Mouse (Mus musculus) kidney, embryonic 14.5 days (tissue): Measurements from ENCODE around the gene Rsl24d1. TPM values are rescaled to one million over a fixed set of nuclear protein-coding genes. Genes with fewer than 3 reads are reported as not detected.
"Not testable (repeated sequence)": the region's sequence is repeated elsewhere in the genome, so short reads cannot be mapped to it uniquely, and the experiment has no call there.

Experiments
- ATAC-seq: fragments of 200-750 bp; cut with Nextera tagmentation; 2 replicates; pipeline ENCODE4 v1.8.0; 2017; ENCODE audit warnings: moderate number of reproducible peaks, mild to moderate bottlenecking, moderate TSS enrichment, moderate library complexity; ENCODE audit not compliant: low FRiP score, low TSS enrichment
- H3K27ac ChIP-seq: fragments of 300-500 bp; sonication (generic); 2 replicates; pipeline ENCODE4 v1.5.1; 2014; ENCODE audit warnings: low read depth, mild to moderate bottlenecking, low read length, moderate library complexity, mixed read lengths
- H3K27me3 ChIP-seq: fragments of 300-500 bp; sonication (generic); 2 replicates; pipeline ENCODE4 v1.6.1; 2014; ENCODE audit warnings: mild to moderate bottlenecking, low read length; ENCODE audit not compliant: control insufficient read depth, insufficient read depth
- H3K36me3 ChIP-seq: fragments of 300-500 bp; sonication (generic); 2 replicates; pipeline ENCODE4 v1.6.1; 2014; ENCODE audit warnings: low read length, mixed read lengths; ENCODE audit not compliant: control insufficient read depth, insufficient read depth
- H3K4me1 ChIP-seq: fragments of 300-500 bp; sonication (generic); 2 replicates; pipeline ENCODE4 v1.6.1; 2014; ENCODE audit warnings: low read length, mixed read lengths; ENCODE audit not compliant: control insufficient read depth, insufficient read depth
- H3K4me2 ChIP-seq: fragments of 300-500 bp; sonication (generic); replicated peaks from 2 replicates; pipeline ENCODE4 v1.6.1; 2014; ENCODE audit warnings: low read depth, mild to moderate bottlenecking, low read length
- H3K4me3 ChIP-seq: fragments of 300-500 bp; sonication (generic); 2 replicates; pipeline ENCODE4 v1.5.1; 2014; ENCODE audit warnings: mild to moderate bottlenecking, low read length
- H3K9ac ChIP-seq: fragments of 300-500 bp; sonication (generic); 2 replicates; pipeline ENCODE4 v1.6.1; 2014; ENCODE audit warnings: low read depth, mild to moderate bottlenecking, low read length, moderate library complexity
- H3K9me3 ChIP-seq: fragments of 300-500 bp; sonication (generic); 2 replicates; pipeline ENCODE4 v1.6.1; 2016; ENCODE audit warnings: low read length; ENCODE audit not compliant: control insufficient read depth
- WGBS: fragments of 180-500 bp; shearing (Covaris S2); extraction: QIAGEN DNeasy Blood & Tissue Kit; methylation state at CpG from one replicate; pipeline ENCODE4 v1.1.7; 2014; 5-methylcytosine and 5-hydroxymethylcytosine counted together
- polyA plus RNA-seq: library from polyadenylated mRNA; unstranded; fragments of >200 nt; fragmentation: Nextera tagmentation; extraction: Ambion mirVana; gene quantifications from 2 replicates; pipeline ENCODE4 v1.2.1, GENCODE M21; 2014

Rsl24d1 gene
- polyA plus RNA-seq, 1 experiment from 2014 or later: 149 TPM

- H3K36me3 ChIP-seq: peaks cover 50% of the 10 kb centered on the region
- not testable (repeated sequence) for H3K9me3 ChIP-seq, H3K4me3 ChIP-seq, H3K27me3 ChIP-seq, H3K27ac ChIP-seq, H3K9ac ChIP-seq, ATAC-seq, H3K4me2 ChIP-seq, H3K4me1 ChIP-seq
- 84% methylated on average over 6 of the region's 6 CpGs for WGBS
Observed at GRCm38 (mm10) chr9:73116704-73117103, 3.5 kb downstream of the Rsl24d1 start.

- ATAC-seq: no peak
- Histone ChIP-seq H3K4me2 (no peak overlapping the region), H3K9me3 (no peaks in the 10 kb centered on the region), H3K27ac (no peak overlapping the region), H3K36me3 (peaks cover 55% of the 10 kb centered on the region), H3K4me3 (no peak overlapping the region), H3K27me3 (no peaks in the 10 kb centered on the region), H3K4me1 (peaks cover 6% of the 10 kb centered on the region; the same call in 1 of the 2 replicates), H3K9ac (no peak overlapping the region)
- WGBS: 91% methylated on average over 4 of the region's 4 CpGs
Observed at GRCm38 (mm10) chr9:73118012-73118411, 4.8 kb downstream of the Rsl24d1 start.

- Histone ChIP-seq H3K4me3 (no peak overlapping the region), H3K27me3 (no peaks in the 10 kb centered on the region), H3K9me3 (no peaks in the 10 kb centered on the region), H3K4me1 (no peaks in the 10 kb centered on the region), H3K4me2 (no peak overlapping the region), H3K27ac (no peak overlapping the region), H3K36me3 (peaks cover 77% of the 10 kb centered on the region), H3K9ac (no peak overlapping the region)
- no peak for ATAC-seq
- 77% methylated on average over 8 of the region's 8 CpGs for WGBS
Observed at GRCm38 (mm10) chr9:73121735-73122134, 8.5 kb downstream of the Rsl24d1 start.

- Histone ChIP-seq H3K4me1 (no peaks in the 10 kb centered on the region), H3K9ac (no peak overlapping the region), H3K27me3 (no peaks in the 10 kb centered on the region), H3K4me3 (no peak overlapping the region), H3K27ac (no peak overlapping the region), H3K4me2 (no peak overlapping the region), H3K36me3 (peaks cover 82% of the 10 kb centered on the region), H3K9me3 (no peaks in the 10 kb centered on the region)
- 92% methylated on average over 8 of the region's 8 CpGs for WGBS
- ATAC-seq: no peak
Observed at GRCm38 (mm10) chr9:73125043-73125570, 11.9 kb downstream of the Rsl24d1 start.

- 87% methylated on average over 2 of the region's 2 CpGs for WGBS
- H3K27me3 ChIP-seq: no peaks in the 10 kb centered on the region
- no peaks in the 10 kb centered on the region for H3K4me1 ChIP-seq
- no peak overlapping the region for H3K4me3 ChIP-seq
- peaks cover 61% of the 10 kb centered on the region for H3K36me3 ChIP-seq
- H3K9me3 ChIP-seq: no peaks in the 10 kb centered on the region
- no peak overlapping the region for H3K4me2 ChIP-seq
- no peak overlapping the region for H3K9ac ChIP-seq
- H3K27ac ChIP-seq: no peak overlapping the region
- ATAC-seq: no peak
Observed at GRCm38 (mm10) chr9:73127457-73127856, 14.2 kb downstream of the Rsl24d1 start.

- H3K27me3 ChIP-seq: no peaks in the 10 kb centered on the region
- H3K9me3 ChIP-seq: no peaks in the 10 kb centered on the region
- no peak overlapping the region for H3K4me3 ChIP-seq
- no peak overlapping the region for H3K9ac ChIP-seq
- H3K36me3 ChIP-seq: peaks cover 45% of the 10 kb centered on the region
- no peak overlapping the region for H3K4me2 ChIP-seq
- peak; percentile 68 for ATAC-seq
- no peaks in the 10 kb centered on the region for H3K4me1 ChIP-seq
- WGBS: 65% methylated on average over 8 of the region's 8 CpGs
- H3K27ac ChIP-seq: no peak overlapping the region
Observed at GRCm38 (mm10) chr9:73129875-73130274, 16.6 kb downstream of the Rsl24d1 start.

- Histone ChIP-seq H3K4me1 (no peaks in the 10 kb centered on the region), H3K4me3 (no peak overlapping the region), H3K36me3 (peaks cover 39% of the 10 kb centered on the region), H3K9me3 (no peaks in the 10 kb centered on the region), H3K4me2 (no peak overlapping the region), H3K9ac (no peak overlapping the region), H3K27me3 (no peaks in the 10 kb centered on the region), H3K27ac (no peak overlapping the region)
- WGBS: 88% methylated on average over 4 of the region's 4 CpGs
- no peak for ATAC-seq
Observed at GRCm38 (mm10) chr9:73130529-73130928, 17.3 kb downstream of the Rsl24d1 start.

GRCm38 (mm10) chr9:73137341-73137886 lies 24.2 kb downstream of the Rsl24d1 start:
- WGBS: 45% methylated on average over 11 of the region's 11 CpGs
- Histone ChIP-seq H3K4me1 (no peaks in the 10 kb centered on the region), H3K4me3 (no peak overlapping the region), H3K27me3 (no peaks in the 10 kb centered on the region), H3K9me3 (peaks cover 3% of the 10 kb centered on the region; the same call in 1 of the 2 replicates), H3K36me3 (no peaks in the 10 kb centered on the region), H3K4me2 (no peak overlapping the region), H3K27ac (no peak overlapping the region), H3K9ac (no peak overlapping the region)
- peak; percentile 52; the same call in 1 of the 2 replicates for ATAC-seq

GRCm38 (mm10) chr9:73154347-73154746 lies 41.1 kb downstream of the Rsl24d1 start:
- Histone ChIP-seq H3K27me3 (no peaks in the 10 kb centered on the region), H3K36me3 (no peaks in the 10 kb centered on the region), H3K4me3 (no peak overlapping the region), H3K27ac (no peak overlapping the region), H3K4me1 (no peaks in the 10 kb centered on the region), H3K9ac (no peak overlapping the region), H3K9me3 (no peaks in the 10 kb centered on the region), H3K4me2 (no peak overlapping the region)
- ATAC-seq: no peak
- WGBS: 61% methylated on average over 9 of the region's 9 CpGs
